Mouse (Mus musculus) NIH3T3 (cell line): Measurements from ENCODE around the gene Greb1.

Source experiments
- DNase-seq: peaks from one replicate; pipeline ENCODE4 v3.0.0-alpha.2; 2012; ENCODE audit warnings: low read depth

Greb1 gene

DNA sequence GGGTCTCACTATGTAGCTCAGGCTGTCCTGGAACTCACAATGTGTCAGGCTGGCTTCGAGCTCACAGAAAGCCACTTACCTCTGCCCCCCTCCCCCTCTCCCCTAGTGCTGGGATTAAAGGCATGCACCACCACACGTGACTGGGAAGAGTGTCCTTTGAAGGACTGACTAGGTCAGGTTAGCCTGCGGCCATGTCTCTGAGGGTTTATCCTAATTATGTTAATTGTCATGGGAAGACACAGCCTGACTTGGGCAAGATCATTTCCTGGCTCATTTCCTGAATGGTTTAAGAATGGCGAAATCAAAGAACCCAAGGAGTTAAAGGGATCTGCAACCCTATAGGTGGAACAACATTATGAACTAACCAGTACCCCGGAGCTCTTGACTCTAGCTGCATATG is 105.9 kb downstream of the Greb1 start:
- DNase-seq = no peak

DNA sequence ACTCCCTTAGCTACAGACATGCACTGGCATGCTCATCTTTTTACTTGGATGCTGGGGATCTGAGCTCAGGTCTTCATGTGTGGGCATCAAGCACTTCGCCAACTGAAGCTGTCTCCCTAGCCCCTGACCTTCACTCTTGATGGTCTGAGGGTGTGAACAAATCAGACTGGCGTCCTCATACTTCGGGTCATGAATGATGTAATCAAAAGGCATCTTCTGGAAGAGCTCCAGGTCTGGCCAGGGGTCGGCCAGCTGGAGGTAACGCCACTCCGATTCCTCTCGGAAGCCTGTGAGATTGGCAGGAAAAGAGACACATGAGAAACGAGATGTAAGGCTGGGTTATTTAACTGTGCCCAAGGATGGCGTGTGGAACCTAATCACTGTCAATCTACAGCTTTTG is 110.1 kb downstream of the Greb1 start:
- no peak for DNase-seq

DNA sequence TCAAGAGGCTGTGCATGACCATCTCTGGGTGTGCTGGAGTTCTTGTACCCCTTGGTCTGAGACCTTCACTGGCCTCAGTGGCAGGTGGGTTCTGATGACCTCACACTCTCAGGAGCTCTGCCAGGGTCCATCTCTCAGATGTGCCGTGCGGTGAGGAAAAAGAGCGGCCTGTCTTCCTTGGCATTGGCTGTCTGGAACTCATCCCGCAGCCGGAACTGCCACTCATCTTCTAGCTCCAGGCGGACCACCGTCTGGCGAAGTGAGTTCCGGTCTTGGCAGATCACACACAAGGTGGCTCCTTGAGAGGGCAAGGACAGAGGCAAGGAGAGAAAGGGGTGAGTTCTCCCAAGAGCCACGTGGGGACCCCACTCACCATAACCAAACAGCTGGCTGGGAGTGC is 128.4 kb downstream of the Greb1 start:
- no peak for DNase-seq

DNA sequence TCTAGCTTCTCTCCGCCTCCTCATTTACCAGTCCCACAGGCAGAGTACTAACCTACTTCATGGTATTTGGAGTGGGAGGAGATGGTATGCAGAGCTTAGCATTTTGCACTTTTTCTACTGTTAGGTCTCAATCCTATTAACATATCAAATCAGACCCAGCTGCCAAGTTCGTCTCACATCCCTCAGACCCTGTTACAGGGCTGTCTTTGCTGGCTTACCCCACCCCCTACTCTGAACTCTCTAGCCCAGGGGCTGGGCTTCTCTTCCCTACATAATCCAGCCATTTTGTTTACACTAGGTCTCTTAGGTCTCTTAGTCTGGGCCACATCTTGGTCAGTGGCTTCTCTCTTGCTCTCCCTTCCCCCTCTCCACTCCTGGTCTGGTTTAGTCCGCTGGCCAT is 131.5 kb downstream of the Greb1 start:
- no peak for DNase-seq

DNA sequence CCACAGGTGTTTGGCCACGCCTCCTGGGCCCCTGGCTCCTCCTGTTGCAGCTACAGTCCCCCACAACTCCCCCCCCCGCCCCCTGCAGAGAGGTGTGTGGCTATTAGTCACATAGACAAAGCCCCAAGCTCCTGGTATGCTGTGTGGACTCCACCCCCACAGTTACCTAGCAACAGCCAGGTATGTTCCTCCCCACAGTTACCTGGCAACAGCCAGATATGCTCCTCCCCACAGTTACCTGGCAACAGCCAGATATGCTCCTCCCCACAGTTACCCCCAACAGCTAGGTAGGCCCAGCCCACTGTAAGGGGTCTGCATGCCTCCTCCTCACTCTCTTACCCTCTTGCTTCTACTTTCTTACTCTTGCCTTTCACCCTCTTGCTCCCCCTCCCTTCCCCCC is 135.7 kb downstream of the Greb1 start:
- DNase-seq = no peak

DNA sequence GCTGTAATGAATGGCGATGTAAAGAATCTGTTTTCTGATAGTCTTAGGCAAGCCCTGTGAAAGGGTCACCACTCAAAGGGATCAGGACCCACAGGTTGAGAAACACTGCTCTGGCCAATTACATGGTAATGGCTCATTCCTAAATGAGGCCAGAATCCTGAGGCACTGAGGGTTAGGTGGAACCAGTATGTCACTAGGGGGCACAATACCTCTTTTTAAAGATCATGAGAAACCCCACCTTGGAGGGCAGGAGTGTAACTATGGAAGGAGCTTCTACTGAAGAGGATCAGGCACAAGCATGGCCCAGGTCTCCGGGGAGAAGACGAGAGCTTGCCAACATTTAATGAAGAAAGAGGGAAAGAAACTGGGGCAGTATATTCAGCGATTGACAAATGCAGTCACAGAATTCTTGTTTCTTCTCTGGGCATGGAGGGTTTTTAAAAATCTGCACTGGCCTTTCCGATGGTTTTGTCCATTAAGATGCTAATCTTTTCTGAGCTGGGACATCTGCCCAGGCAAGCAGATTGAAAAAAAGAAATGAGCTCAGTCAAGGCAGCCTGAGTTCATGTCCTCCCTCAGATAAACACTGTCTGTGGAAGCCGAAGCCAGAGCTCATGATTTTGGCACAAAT is 137.6 kb downstream of the Greb1 start:
- peak; percentile 55 for DNase-seq

DNA sequence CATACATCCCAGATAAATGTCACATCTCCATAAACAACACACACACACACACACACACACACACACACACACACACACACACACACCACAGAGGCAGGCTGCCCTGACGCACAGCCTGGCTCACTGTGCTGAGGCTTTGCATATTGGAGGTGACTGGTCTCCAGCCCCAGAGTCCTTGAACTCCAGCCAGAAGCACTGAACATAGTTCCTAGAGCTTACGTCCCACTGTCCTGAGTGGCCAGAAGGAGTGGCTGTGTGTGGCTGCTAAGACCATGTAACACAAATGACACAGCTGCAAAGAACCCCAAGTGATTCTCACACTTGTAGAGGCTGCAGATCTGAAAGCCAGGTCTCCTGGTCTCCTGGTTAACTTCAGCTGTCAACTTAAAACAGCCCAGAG is 138.8 kb downstream of the Greb1 start:
- no peak for DNase-seq

DNA sequence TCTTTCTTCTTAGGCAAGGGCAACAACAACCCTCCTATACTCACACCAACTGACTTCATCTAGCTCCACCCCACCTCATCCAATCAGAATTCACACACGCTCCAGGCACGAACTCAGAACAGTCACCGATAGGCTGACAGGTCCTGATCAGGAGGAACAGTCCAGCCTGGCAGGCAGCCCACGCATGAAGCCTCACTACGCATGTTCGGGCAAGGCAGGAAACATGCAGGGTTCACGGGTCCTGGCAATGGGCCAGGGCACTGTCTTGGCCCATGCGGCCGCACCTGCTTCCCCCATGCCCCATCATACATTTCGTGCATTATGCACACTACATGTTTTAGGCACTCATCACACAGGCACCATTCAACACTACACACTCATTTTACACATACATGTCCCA is 139.2 kb downstream of the Greb1 start:
- no peak for DNase-seq

DNA sequence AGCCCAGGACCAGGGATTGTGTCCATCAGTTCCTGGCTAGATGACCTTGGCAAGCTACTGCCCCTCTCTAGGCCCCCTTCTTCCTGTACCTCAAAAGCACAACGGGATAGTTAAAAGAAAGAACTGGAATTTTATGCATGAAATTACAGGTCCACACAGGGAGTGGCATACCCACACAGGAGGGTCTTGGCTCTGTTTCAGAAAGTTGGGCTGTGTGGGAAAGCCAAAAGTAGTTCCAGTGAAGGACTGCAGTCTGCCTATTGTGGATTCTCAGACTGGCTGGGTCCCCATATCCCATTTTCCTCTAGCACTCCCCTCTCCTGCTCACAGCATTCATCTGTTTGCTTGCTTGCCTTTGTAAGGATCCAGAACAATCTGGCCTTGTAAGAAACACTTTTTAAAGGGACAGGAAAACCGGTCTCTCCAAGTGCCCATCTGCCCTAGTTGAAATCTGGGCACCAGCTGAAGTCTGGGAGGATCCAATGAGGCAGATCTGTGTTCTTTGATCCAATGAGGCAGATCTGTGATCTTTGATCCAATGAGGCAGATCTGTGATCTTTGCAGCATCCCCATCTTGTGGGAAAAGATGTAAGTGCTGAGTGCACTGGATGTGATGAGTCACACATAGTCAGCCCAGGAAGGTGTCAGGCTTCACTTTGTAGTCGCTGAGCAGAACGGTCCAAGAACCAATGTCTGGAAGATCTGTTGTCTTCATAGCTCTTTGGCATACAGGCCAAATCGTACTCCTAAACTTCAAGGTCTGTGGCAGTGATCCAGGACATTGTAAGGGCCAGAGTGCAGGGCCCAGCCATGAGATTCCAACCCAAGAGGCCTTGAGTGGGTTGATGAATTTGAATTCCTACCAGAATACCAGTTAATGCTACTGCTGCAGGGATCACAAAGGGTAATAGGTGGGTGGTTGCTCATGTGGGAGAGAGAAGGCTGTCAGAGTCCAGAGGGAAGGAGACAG is 143.5 kb downstream of the Greb1 start:
- peak; percentile 80 for DNase-seq

DNA sequence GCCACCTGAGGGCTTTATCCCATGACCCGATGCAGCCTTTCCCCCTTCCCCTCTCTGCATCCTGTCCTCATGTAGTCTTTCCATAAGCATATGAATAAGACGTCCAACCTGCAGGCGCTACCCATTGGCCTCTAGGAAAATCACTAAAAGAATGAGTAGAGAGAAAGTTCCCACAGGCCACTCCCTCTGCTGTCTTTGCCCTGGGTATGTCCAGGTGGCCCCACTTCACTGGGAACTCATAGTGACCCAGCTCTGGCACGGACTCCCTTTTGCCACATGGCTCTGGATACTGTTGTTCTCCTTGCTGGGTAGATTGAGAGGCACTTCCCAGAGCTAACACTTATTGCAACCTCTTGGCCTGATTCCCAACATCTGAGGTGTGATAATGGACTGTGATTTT is 145.1 kb downstream of the Greb1 start:
- DNase-seq = no peak

DNA sequence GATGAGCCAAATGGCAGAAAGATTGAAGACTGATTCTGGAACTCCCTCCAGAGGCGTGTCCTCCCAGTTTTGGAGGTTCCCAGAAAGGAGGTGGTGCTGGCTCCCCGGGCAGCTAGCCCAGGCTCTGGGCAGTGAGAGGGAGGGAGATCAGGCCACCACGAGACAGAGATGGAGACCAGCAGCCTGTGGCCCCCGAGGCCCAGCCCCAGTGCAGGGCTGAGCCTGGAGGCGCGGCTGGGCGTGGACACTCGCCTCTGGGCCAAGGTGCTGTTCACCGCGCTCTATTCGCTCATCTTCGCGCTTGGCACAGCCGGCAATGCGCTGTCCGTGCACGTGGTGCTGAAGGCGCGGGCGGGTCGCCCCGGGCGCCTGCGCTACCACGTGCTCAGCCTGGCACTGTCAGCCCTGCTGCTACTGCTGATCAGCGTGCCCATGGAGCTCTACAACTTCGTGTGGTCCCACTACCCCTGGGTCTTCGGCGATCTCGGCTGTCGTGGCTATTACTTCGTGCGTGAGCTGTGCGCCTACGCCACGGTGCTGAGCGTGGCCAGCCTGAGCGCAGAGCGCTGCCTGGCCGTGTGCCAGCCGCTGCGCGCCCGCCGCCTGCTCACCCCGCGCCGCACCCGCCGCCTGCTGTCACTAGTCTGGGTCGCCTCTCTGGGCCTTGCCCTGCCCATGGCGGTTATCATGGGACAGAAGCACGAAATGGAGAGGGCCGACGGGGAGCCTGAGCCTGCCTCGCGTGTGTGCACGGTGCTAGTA is 147.2 kb downstream of the Greb1 start, which contains the start of gene Ntsr2:
TSS of gene Ntsr2 (plus strand) at position 51 of the 762 bp plus-strand sequence.
- DNase-seq = no peak

DNA sequence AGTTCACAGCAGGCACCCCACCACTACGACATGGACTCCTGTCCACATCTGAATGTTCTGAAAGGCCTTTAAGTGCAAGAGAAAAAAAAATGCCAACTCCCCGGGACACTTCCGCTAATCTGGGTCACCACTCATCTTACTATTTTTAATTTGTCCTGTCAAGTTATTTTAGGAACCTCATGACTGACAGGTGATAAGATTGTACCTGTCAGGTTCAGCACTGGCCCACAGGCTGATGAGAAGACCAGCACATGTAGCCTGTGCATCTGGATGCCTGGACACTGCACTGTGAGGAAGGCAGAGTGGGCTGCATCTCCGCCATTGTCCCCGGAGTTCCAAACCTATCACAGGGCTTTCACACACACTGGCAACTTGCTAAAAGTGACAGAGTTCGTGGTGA is 150.9 kb downstream of the Greb1 start:
- no peak for DNase-seq

DNA sequence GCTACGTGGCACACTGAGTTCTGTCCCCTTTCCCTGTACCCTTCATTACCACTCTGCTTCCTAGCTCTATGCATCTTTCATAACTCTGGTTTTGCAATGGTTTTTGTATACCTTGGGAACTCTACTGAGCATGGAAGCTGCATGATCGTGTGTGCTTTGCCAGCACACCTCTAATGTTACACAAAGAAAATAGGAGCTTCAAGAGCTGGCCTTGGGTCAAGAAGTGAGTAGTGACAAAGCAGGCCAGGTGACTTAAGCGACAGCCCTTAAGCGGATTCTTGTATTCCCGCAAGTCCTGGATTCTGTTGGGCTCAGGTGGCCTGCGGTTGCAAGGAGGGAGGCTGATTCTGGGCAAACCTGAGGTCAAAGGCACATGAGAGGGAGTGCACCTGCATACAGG is 152.4 kb downstream of the Greb1 start:
- DNase-seq = no peak

DNA sequence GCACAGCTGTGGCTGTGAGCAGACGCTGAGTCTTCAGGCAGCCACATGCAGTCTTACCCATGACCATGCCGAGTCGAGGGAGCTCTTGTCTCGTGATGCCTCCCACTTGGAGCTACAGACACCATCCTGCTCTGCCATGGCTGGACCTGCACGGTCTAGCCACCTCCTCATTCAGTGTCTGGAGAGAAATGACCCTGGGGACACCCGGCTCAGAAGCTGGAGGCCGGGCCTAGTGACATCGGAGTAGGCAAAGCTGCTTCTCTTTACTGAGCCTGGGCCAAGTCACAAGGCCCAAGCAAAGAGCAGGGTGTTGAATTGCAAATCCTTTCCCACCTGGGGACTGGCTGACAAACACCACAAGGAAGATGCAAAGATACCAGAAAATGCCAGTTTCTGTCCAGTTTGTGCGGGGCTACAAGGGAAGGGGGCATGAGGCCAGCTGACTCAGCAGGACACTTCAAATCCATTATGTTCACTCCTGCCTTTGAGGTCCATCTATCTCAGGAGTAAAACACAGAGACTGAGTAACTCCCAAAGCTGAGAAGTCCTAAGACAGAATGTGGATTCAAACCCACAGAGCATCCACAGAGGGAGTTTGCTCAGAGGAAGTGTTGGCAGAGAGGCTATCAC is 153.8 kb downstream of the Greb1 start:
- DNase-seq = no peak

DNA sequence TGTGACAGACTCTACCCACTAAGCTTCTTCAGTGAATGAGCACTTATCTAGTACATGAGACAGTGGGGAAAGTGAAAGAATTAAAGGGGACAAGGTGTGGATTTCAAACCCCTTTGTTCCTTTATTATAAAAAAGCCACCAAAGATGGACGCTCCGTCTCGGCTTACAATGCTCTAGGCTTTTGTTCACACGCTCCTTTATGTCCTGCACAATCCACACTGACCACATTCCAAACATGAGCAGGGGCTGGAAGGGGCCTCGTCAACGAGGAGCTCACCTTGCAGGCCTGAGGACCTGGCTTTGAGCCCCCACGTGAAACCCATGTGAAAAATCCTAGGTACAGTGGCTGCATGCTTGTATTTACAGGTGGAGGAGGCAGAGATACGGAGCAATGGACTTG is 156.0 kb downstream of the Greb1 start:
- no peak for DNase-seq

DNA sequence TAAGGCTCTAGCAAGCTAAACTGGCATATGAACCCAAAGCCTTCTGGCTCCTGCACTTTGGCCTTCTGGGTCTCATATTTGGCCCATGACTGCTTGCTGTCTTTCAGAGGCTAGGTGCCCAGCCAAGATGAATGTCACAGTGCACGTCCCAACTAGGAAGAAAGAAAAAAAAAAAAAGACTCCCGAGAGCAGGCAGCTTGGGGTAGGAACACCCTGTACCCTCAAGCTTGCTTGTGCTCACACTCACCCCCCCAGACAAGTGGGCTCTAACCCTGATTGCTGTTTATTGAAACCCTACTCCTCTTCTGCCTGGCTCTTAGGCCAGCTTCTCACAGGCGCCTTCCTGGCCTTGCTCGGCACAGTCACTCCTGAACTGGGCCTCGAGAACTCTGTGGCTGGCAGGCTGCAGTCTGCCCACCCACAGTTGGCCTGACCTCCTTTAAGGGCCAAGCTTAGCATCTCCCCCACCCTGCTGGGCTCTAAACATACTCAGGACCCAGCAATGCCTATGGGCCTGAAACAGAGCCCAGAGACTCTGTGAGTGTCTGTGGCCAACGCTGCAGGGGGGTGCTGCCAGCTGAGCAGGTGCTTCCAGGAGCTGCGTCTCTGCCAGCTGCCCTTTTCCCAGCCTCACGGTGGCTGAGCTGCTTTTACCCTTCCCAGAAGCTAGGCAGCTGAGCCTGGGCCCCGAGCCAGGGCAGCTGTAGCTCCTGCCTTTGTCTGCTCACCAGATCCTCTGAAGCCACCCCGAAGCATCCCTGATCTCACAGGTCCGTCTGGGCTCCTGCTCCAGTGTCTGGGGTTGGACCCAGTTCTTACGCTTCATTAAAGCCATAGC is 157.0 kb downstream of the Greb1 start:
- no peak for DNase-seq

DNA sequence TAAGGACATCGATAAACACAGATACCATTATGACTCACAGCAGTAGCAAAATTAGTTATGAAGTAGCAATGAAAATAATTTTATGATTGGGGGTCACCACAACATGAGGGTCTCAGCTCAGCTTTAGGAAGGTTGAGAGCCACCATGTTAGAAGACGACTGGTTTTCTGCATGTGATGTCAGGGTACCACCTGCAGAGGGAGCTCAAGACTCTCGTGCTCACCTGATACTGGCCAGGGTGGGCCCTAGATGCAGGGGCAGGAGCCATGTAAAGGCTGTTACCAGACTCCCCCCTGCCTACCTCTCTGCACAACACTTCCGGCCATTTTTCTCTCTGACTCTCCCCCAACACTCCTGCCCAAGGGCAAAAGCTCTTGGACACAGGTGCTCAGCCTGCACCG is 158.7 kb downstream of the Greb1 start:
- no peak for DNase-seq

DNA sequence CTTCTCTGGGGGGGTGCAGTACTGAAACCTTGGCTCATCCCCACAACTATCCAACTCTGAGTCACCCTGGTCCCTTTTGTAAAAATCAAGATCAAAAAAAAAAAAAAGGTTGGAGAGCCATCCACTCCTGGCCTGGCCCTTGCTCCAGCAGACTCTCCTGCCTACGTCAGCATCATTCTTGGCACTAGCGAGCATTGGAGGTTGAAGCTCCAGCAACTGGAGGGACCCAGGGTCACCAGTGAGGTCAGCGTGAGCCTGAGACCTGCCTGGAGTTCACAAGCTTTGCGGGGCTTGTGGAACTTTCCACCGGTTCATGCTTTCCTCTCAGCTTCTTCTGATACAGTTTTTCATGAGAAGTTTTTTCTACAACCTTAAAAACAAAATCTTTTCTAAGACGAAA is 160.6 kb downstream of the Greb1 start:
- no peak for DNase-seq

DNA sequence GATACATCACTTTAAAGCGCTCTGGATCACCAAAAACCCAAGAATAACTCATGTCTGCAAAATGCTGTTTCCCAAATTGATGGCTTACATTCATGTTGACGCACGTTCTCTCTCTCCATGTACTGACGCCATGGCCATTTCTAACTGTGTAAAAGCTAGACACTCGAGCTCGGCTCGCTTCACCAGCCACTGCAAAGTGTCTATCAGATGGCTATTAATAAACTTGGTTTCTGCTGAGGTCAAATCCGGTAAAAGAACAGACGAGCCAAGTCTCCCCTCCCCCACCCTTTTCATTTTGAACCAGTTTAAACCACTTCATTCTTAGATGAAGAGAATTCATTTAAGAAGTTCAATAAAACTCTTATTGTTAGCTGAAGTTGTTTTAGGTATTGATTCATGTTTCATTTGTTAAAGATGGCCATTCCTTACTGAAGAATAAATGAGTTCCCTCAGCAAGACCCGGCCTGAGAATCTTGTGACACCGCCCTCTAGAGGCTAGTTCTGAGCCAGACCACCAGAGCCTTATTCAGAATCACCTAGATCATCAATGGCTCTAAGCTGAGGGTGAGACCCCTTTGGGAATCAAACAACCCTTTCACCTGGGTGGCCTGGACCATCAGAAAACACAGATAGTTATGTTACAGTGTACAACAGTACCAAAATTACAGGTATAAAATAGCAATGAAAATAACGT is 161.5 kb downstream of the Greb1 start:
- peak; percentile 43 for DNase-seq

DNA sequence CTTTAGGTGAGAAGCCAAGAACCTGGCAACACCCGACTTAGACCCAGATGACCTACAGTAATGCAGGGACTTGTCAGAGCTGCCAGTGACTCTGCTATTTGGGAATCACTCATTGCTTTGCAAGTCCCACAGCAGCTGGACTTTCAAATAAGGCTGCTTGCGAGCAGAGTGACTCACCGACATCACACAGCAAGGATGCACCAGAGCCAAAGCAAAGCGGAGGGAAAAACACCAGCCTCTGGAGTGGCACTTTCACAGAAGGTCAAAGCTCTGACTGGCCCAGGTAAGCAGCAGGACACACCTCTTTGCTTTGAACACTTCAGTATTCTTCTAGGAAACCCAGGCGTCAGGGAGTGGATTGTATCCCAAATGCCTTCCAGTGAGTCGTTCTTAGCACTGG is 164.9 kb downstream of the Greb1 start:
- DNase-seq = peak; percentile 30
